Mouse (Mus musculus): ENCODE results near the gene Lzic.

DNA sequence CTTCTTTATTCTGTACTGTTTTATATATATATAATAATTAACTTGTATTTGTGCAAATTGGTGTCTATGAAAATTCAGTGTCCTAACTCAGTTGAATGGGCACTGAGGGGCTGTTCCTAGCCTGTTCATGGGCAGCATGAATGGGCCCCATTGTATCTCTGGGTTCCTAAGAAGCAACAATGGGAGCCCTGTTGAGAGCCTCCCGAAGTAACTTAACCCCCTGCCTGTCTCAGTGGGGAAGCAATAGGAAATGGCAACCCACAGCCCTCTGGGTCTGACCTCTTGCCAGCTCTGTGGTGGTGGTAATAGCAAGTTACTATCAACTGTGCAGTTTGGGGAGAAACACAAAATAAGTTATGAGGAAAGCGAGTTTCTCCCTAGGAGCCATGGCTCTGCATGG lies 11.6 kb downstream of the Lzic start:
- no peak for TF ChIP-seq ZNF384 (IDR thresholded peaks at IDR 0.05; ENCODE audit: low read depth, low read length)
- no peak for TF ChIP-seq EP300 (IDR thresholded peaks at IDR 0.05; ENCODE audit: low read depth in 1 of 2, low read length in 2 of 2)
- TF ChIP-seq CTCF (IDR thresholded peaks at IDR 0.05 in 2 of 3, conservative IDR thresholded peaks at IDR 0.05 in 1 of 3; ENCODE audit: control insufficient read depth in 1 of 3, insufficient read depth in 1 of 3, low read depth in 2 of 3, low read length in 3 of 3, poor library complexity in 1 of 3, severe bottlenecking in 1 of 3) = no peak
- TF ChIP-seq ZMIZ1 (IDR thresholded peaks at IDR 0.05; ENCODE audit: low read depth, low read length) = no peak
- TF ChIP-seq ZKSCAN1 (IDR thresholded peaks at IDR 0.05; ENCODE audit: low read depth, low read length) = no peak
- no peak for TF ChIP-seq POLR2A (IDR thresholded peaks at IDR 0.05; ENCODE audit: control insufficient read depth in 1 of 2, insufficient read depth in 1 of 2, low read depth in 1 of 2, low read length in 2 of 2, poor library complexity in 1 of 2)
- TF ChIP-seq RCOR1 (IDR thresholded peaks at IDR 0.05; ENCODE audit: low read depth, low read length) = no peak
- no peak for TF ChIP-seq JUND (IDR thresholded peaks at IDR 0.05; ENCODE audit: low read depth, low read length)
- no peak for TF ChIP-seq POLR2AphosphoS5 (IDR thresholded peaks at IDR 0.05; ENCODE audit: borderline replicate concordance, low read depth, low read length)
- no peak for TF ChIP-seq NELFE (IDR thresholded peaks at IDR 0.05; ENCODE audit: low read depth, low read length)
- TF ChIP-seq RAD21 (IDR thresholded peaks at IDR 0.05; ENCODE audit: low read depth, low read length) = no peak
- TF ChIP-seq CHD2 (IDR thresholded peaks at IDR 0.05; ENCODE audit: low read length) = no peak
- TF ChIP-seq E2F4 (IDR thresholded peaks at IDR 0.05; ENCODE audit: borderline replicate concordance, low read depth, low read length) = no peak
- no peak for TF ChIP-seq SMC3 (IDR thresholded peaks at IDR 0.05; ENCODE audit: low read depth, low read length)
